In genomic region chr13:74808152-74808929, GRCm38 (mm10) we compare ENCODE assay signal across 8 mouse cellular contexts. TPM values are rescaled to one million over a fixed set of nuclear protein-coding genes. Genes with fewer than 3 reads are reported as not detected.
DNase-seq lines count a peak whose midpoint lies in the region; ATAC-seq lines count a peak whose summit lies in the region.

Gene Cast (minus strand): TSS chr13:74808810.

- H3K4me3 ChIP-seq in liver, embryonic 16.5 days (ENCODE audit: low read depth, low read length): peak within 1 kb of the TSS; percentile 78
- peak within 1 kb of the TSS; percentile 58 for H3K4me3 ChIP-seq in neural tube, embryonic 11.5 days (ENCODE audit: low read depth, low read length)

- H3K4me2 ChIP-seq in liver, embryonic 16.5 days (ENCODE audit: low read depth, low read length): peak within 1 kb of the TSS; percentile 91
- peak within 1 kb of the TSS; percentile 91 for H3K4me2 ChIP-seq in neural tube, embryonic 11.5 days (ENCODE audit: low read depth)

- no peaks in the 10 kb centered on the region for H3K9me3 ChIP-seq in liver, embryonic 16.5 days (replicated peaks; ENCODE audit: control insufficient read depth, low read length)
- H3K9me3 ChIP-seq in neural tube, embryonic 11.5 days (ENCODE audit: control insufficient read depth, low read length): no peaks in the 10 kb centered on the region

- H3K9ac ChIP-seq in liver, embryonic 16.5 days (ENCODE audit: low read depth, low read length): peak within 1 kb of the TSS; percentile 79
- H3K9ac ChIP-seq in neural tube, embryonic 11.5 days (ENCODE audit: low read length): peak within 1 kb of the TSS; percentile 62

- H3K27me3 ChIP-seq in liver, embryonic 16.5 days (ENCODE audit: control insufficient read depth, insufficient read depth, low read depth, low read length): no peaks in the 10 kb centered on the region
- H3K27me3 ChIP-seq in neural tube, embryonic 11.5 days (ENCODE audit: control insufficient read depth, insufficient read depth, low read length): no peaks in the 10 kb centered on the region

- WGBS in liver, embryonic 16.5 days (ENCODE audit: insufficient replicate concordance): under 1% methylated on average over 35 of the region's 36 CpGs
- 2% methylated on average over 36 of the region's 36 CpGs for WGBS in neural tube, embryonic 11.5 days

- H3K36me3 ChIP-seq in liver, embryonic 16.5 days (ENCODE audit: control insufficient read depth, insufficient read depth): no peaks in the 10 kb centered on the region
- no peaks in the 10 kb centered on the region for H3K36me3 ChIP-seq in neural tube, embryonic 11.5 days (ENCODE audit: control insufficient read depth, insufficient read depth, low read length)

- peak within 1 kb of the TSS; percentile 78 for H3K27ac ChIP-seq in liver, embryonic 16.5 days (ENCODE audit: low read length)
- no peak within 1 kb of the TSS for H3K27ac ChIP-seq in neural tube, embryonic 11.5 days (ENCODE audit: low read depth, low read length)

- DNase-seq in layer of hippocampus, postnatal 10 days (ENCODE audit: low spot score in 2 of 2): peak; percentile 10 to 16
- DNase-seq in layer of hippocampus, adult 8-10 months (ENCODE audit: low spot score in 2 of 2): no peak
- DNase-seq in cerebellum, postnatal 36 days: peak; percentile 12 to 18
- DNase-seq in gastrocnemius, postnatal 25 days: peak; percentile 71
- DNase-seq in neural tube, embryonic 11.5 days (ENCODE audit: low spot score): peak; percentile 69
- DNase-seq in testis, postnatal 14 days (ENCODE audit: low spot score): peak; percentile 42

- peaks cover 8% of the 10 kb centered on the region for H3K4me1 ChIP-seq in liver, embryonic 16.5 days (ENCODE audit: control insufficient read depth, low read depth, low read length)
- no peaks in the 10 kb centered on the region; the same call in 1 of the 2 replicates for H3K4me1 ChIP-seq in neural tube, embryonic 11.5 days (ENCODE audit: control insufficient read depth, insufficient read depth, low read length)

- ATAC-seq in inflammation-experienced regulatory T-cells, adult 6 months: peak; percentile 76
- ATAC-seq in liver, embryonic 16.5 days (ENCODE audit: low read depth): peak; percentile 78
- ATAC-seq in neural tube, embryonic 11.5 days (ENCODE audit: insufficient read depth, low FRiP score, low TSS enrichment): peak; percentile 88

RNA-seq across cellular contexts. Expression of gene Cast, which starts in this region (rescaled TPM):
- 1 to 10 TPM; 6.1 to 7.8 TPM for total RNA-seq in layer of hippocampus, postnatal 10 days (2021)
- total RNA-seq in layer of hippocampus, adult 8-10 months (2022): 10 to 100 TPM in 2 of 4 experiments, 1 to 10 TPM in 2; 8.1 to 14.4 (median 10.1) TPM
- 100 to 1,000 TPM in 1 of 2 experiments, 10 to 100 TPM in 1; 80.0 to 104 TPM for total RNA-seq in gastrocnemius, postnatal 25 days (2021)
- 100 to 1,000 TPM; 169 to 206 (median 200) TPM for polyA plus RNA-seq in inflammation-experienced regulatory T-cells, adult 6 months (2017; shearing (Covaris generic))
- 38.4 and 40.0 TPM in 2 replicates for polyA plus RNA-seq in liver, embryonic 16.5 days (2015; fragmentation: Nextera tagmentation; extraction: Ambion mirVana)
- polyA plus RNA-seq in neural tube, embryonic 11.5 days (2014; fragmentation: Nextera tagmentation; extraction: Ambion mirVana): 19.2 and 19.6 TPM in 2 replicates

Comparison
In these comparisons a context has a peak if more than half of its experiments do, and no peak if none do; other contexts are left out.
1. RNA of gene Cast (total RNA-seq): 80.0 to 104 TPM in gastrocnemius, postnatal 25 days; 8.1 to 14.4 TPM in layer of hippocampus, adult 8-10 months and 6.1 to 7.8 TPM in layer of hippocampus, postnatal 10 days; every median in the first group is over 4 times any median in the second.
2. DNase-seq: peak in layer of hippocampus, postnatal 10 days (2 of 2), cerebellum, postnatal 36 days (2 of 2), gastrocnemius, postnatal 25 days (single experiment), neural tube, embryonic 11.5 days (single experiment) and testis, postnatal 14 days (single experiment); none in layer of hippocampus, adult 8-10 months (0 of 2).
3. Peak in every context shown above with its lines, with median percentiles within 50 percentile points of each other: ATAC-seq.